Mouse (Mus musculus) frontal cortex, adult 2 months (tissue): ENCODE measurements around the gene Cables2. TPM values are rescaled to one million over a fixed set of nuclear protein-coding genes. Genes with fewer than 3 reads are reported as not detected.

Source experiments
- polyA plus RNA-seq: library from polyadenylated mRNA; depleted of rRNA; stranded (reverse); fragments of >200 nt; gene quantifications from 2 replicates; pipeline ENCODE4 v1.2.3, GENCODE M21; 2012; rRNA removed

Gene Cables2
- polyA plus RNA-seq, 1 experiment: 33.3 TPM

Other genes starting within 250 kb of the Cables2 start
- 85.2 and 88.4 TPM in 2 replicates for gene Lsm14b, start 248.5 kb downstream of the Cables2 start, polyA plus RNA-seq
- gene Psma7, start 231.1 kb downstream of the Cables2 start, polyA plus RNA-seq: 200 and 230 TPM in 2 replicates
- gene Ss18l1, start 231.0 kb downstream of the Cables2 start, polyA plus RNA-seq: 35.2 and 35.5 TPM in 2 replicates
- 28.8 and 31.5 TPM in 2 replicates for gene Mtg2, start 202.9 kb downstream of the Cables2 start, polyA plus RNA-seq
- gene Hrh3, start 169.0 kb downstream of the Cables2 start, polyA plus RNA-seq: 95.6 and 98.2 TPM in 2 replicates
- 48.7 and 51.3 TPM in 2 replicates for gene Osbpl2, start 154.2 kb downstream of the Cables2 start, polyA plus RNA-seq
- 94.8 and 102 TPM in 2 replicates for gene Adrm1, start 102.0 kb downstream of the Cables2 start, polyA plus RNA-seq
- gene Lama5, start 47.6 kb downstream of the Cables2 start, polyA plus RNA-seq: 15.9 TPM in 2 replicates
- 1,869 and 1,955 TPM in 2 replicates for gene Rps21, start 16.1 kb downstream of the Cables2 start, polyA plus RNA-seq
- gene Rbbp8nl, start 16.4 kb upstream of the Cables2 start, polyA plus RNA-seq: 0.04 TPM in 1 of 2 replicates, not detected in the other
- gene Gata5, start 61.2 kb upstream of the Cables2 start, polyA plus RNA-seq: not detected in 2 replicates
- gene Slco4a1, start 182.7 kb upstream of the Cables2 start, polyA plus RNA-seq: 3.1 and 3.4 TPM in 2 replicates
- gene Ntsr1, start 226.5 kb upstream of the Cables2 start, polyA plus RNA-seq: 4.5 and 5.2 TPM in 2 replicates